Mouse (Mus musculus): ENCODE results near the gene Arrdc1. TPM values are rescaled to one million over a fixed set of nuclear protein-coding genes. Genes with fewer than 3 reads are reported as not detected.
A peak's percentile ranks its signal among the peaks of the same experiment; 100 is the strongest.
"Not testable (repeated sequence)": the region's sequence is repeated elsewhere in the genome, so short reads cannot be mapped to it uniquely, and the experiment has no call there.

The Arrdc1 gene
- polyA plus RNA-seq (2012; rRNA removed) = 53.1 and 82.3 TPM in 2 replicates

DNA sequence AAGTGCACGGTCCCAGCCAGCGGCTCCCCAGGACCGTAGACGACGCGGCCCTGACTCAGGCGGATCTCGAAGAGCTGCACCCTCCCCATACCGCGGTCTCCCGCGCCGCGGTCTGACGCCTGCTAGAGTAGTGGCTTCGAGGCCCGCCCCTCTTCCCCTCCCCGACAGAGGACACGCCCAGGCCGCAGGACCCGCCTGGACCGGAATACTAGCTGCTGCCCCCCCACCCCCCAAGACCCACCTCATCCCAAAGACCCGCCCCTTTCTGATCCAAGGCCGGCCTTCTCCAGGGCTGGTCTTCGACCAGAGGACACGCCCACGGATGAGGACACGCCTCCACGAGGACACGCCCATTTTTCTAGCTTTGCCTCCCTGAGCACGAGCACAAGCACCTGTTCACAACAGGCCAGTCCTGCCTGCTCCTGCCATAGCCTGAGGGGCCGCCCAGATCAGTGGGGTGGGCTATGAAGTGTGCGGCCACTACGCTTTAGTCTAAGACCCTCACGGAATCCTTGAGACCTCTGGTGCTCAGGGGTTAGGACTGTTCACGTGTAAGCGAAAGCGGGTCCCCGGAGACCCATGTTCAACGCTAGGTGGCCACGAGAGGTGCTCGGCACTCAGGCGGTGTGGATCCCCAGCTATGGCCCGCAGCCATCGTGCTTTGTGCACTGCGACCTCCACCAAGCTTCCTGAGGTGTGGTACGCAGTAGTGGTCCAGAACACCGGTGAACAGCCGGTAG is at the start of gene Arrdc1:
TSS of gene Arrdc1 (minus strand) at position 196 of the 740 bp plus-strand sequence.
- DNase-seq (ENCODE audit: low read depth) = peak; percentile 96
- TF ChIP-seq POLR2A (IDR thresholded peaks at IDR 0.05; ENCODE audit: borderline replicate concordance, extremely low read depth, insufficient read depth, insufficient read length, poor library complexity, severe bottlenecking) (peak; percentile 47; the same call in 1 of the 2 replicates), CTCF (IDR thresholded peaks at IDR 0.05; ENCODE audit: borderline replicate concordance, extremely low read depth, insufficient read depth, insufficient read length) (peak; percentile 43; the same call in 1 of the 2 replicates)

DNA sequence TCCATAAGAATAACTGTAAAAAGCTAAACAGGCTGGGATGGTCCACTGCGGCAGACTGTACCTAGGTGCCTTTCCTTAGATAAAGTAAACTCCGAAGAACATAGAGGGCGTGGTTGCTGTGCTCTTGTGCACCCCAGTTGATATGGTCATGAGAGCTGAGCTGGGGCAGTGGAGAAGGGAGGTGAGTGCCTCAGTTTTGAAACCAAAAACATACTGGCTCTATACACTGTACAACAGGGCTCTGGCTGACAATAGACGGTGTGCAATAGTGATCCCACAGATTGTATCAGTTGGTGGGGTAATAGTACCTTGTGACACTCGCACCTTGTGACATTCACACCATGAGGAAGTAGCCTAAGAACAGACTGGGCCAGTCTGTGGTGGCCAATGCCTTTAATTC is 41.9 kb upstream of the Arrdc1 start:
- TF ChIP-seq POLR2A (IDR thresholded peaks at IDR 0.05; ENCODE audit: borderline replicate concordance, extremely low read depth, insufficient read depth, insufficient read length, poor library complexity, severe bottlenecking) (no peak), CTCF (IDR thresholded peaks at IDR 0.05; ENCODE audit: borderline replicate concordance, extremely low read depth, insufficient read depth, insufficient read length) (no peak)
- DNase-seq (ENCODE audit: low read depth) = no peak

DNA sequence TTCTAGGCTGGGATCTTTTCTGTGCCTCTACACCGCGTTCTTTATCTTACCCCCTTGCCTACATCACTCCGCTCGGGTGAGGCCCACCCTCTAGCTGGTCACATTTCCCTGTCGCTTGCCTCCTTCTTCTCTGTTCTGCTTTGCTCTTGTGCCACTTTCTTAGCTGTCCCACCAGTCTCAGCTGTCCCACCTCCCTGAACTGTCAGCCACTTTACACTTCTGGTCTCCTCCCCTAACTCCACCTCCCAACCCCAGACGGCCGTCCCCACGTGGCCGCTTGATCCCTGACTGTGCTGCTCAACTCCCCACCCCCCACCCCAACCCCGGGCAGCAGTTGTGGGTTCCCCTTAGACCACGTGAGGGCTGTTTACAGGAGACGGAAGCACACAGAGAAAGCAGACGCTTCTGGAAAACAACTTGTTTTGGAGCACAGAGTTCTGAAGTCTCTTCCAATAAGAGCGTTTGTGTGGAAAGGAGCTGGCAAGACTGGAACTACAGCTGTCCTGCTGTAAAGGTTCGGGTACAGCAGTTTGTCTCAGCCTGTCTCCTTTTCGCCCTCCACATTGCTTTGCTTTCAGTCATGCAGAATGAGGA is 40.7 kb upstream of the Arrdc1 start, which contains the start of gene Pnpla7:
TSS of gene Pnpla7 (plus strand) at position 330 of the 594 bp plus-strand sequence.
- TF ChIP-seq CTCF (IDR thresholded peaks at IDR 0.05; ENCODE audit: borderline replicate concordance, extremely low read depth, insufficient read depth, insufficient read length) = no peak
- TF ChIP-seq POLR2A (IDR thresholded peaks at IDR 0.05; ENCODE audit: borderline replicate concordance, extremely low read depth, insufficient read depth, insufficient read length, poor library complexity, severe bottlenecking) = no peak
- peak; percentile 82 for DNase-seq (ENCODE audit: low read depth)

DNA sequence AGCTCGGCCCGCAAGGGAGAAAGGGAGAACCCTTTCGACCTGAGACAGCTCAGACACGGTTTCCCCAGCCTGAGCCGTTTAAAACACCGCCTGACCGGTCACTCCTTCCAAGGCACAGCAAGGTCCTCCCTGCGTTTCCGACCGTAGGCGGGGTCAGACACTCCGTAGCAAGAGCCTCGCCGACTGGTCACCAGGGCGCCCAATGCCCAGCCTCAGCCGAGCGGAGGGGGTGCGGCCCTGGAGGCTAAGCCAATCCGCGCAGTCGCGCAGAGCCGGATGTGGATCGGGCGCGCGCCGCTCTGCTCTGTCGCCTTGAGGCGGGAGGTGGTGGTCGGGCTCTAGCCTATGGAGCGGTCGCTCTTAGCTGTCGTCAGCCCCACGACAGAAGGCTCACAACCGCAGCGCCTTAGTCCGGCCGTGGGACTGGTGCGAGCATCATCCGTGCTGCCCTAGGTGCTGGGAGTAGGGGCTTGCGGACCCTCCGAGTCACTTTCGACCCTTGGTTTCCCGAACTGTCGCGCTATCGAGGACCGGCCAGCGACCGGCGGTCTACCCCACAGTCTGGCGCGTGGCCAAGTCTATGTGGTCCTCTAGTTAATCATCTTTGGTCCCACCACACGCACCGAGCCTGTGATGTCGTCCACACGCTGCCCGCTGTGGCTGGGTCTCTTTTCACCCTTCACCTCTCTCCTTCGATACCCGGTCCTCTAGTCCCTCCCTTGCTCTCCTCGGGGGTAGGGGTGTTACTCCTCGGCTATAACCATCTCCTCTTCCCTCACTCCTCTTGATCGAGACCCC is 40.1 kb upstream of the Arrdc1 start, which contains the start of gene Mrpl41:
TSS of gene Mrpl41 (minus strand) at position 193 of the 798 bp plus-strand sequence.
- DNase-seq (ENCODE audit: low read depth) = peak; percentile 99
- TF ChIP-seq CTCF (IDR thresholded peaks at IDR 0.05; ENCODE audit: borderline replicate concordance, extremely low read depth, insufficient read depth, insufficient read length) (no peak), POLR2A (IDR thresholded peaks at IDR 0.05; ENCODE audit: borderline replicate concordance, extremely low read depth, insufficient read depth, insufficient read length, poor library complexity, severe bottlenecking) (peak; percentile 84; the same call in 1 of the 2 replicates)

DNA sequence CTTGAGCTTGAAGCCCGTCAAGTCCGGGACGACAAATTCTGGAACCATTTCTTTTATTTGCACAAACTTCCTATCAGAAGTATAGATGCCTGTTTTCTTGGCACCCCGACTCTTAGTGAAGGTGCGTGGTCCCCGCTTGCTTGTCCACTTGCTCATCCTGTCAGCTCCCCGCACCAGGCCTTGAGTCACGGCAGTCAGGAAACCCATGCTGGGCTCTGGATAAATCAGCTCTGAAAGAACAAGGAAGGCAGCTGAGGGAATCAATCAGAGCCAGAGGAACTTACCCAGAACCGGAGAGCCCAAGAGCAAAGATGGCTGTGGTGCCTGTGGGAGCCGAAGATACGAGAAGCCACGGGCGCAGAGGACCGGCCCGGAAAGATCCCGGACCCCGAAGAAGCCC is 39.4 kb upstream of the Arrdc1 start:
- not testable (repeated sequence) for DNase-seq (ENCODE audit: low read depth)

DNA sequence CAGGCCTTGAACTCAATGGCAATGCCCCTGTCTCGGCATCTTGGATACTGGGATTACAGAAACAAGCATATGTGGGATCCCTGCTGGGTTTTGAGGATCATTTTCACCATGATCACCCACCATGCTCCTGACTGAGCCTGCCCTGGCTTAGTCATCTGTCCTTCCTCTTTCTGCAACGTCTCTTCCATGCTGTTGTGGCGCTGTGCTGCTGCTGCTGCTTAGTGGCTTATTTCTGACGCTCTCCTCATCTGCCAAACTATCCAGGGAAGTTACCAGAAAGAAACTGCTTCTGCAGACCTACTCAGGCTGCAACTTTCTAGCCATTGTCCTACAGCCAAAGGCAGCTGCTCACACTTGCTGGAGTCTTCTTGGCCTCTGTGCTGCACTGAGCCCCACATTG is 35.3 kb upstream of the Arrdc1 start:
- DNase-seq (ENCODE audit: low read depth) = no peak
- no peak for TF ChIP-seq CTCF (IDR thresholded peaks at IDR 0.05; ENCODE audit: borderline replicate concordance, extremely low read depth, insufficient read depth, insufficient read length)
- TF ChIP-seq POLR2A (IDR thresholded peaks at IDR 0.05; ENCODE audit: borderline replicate concordance, extremely low read depth, insufficient read depth, insufficient read length, poor library complexity, severe bottlenecking) = no peak

DNA sequence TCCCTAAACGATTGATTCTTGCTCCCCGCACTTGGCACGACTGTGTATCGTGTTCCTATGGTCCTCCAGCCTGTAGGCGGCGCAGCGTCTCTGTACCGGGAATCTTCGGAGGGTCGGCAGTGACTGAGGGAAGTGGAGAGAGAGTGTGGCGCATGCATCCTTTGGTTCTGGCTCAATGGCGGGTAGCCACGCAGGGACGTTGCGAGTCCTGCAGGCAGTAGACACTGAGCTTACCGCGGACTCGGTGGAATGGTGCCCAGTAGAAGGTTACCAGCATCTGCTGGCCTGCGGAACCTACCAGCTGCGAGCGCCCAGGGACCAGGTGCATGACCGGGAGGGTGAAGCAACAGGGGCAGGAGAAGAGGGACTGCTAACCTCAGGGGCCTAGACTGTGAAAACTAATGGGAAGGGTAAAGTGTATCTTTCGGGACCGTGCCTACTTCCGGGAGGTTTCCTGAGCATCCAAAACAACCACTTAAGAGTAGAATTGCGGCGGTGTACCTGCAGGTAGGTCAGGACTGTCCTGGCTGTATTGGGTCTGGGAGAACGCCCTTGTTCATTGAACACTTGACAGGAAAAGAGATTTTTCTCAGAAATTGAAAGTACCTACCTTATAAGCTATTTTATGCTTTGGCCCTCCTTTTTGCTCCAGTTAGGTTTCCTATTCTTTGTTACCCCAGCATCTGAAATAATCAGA is 27.4 kb upstream of the Arrdc1 start, which contains the start of gene Dph7:
TSS of gene Dph7 (plus strand) at position 97 of the 697 bp plus-strand sequence.
- TF ChIP-seq CTCF (IDR thresholded peaks at IDR 0.05; ENCODE audit: borderline replicate concordance, extremely low read depth, insufficient read depth, insufficient read length) (peak; percentile 95), POLR2A (IDR thresholded peaks at IDR 0.05; ENCODE audit: borderline replicate concordance, extremely low read depth, insufficient read depth, insufficient read length, poor library complexity, severe bottlenecking) (peak; percentile 42; the same call in 1 of the 2 replicates)
- peak; percentile 94 for DNase-seq (ENCODE audit: low read depth)

DNA sequence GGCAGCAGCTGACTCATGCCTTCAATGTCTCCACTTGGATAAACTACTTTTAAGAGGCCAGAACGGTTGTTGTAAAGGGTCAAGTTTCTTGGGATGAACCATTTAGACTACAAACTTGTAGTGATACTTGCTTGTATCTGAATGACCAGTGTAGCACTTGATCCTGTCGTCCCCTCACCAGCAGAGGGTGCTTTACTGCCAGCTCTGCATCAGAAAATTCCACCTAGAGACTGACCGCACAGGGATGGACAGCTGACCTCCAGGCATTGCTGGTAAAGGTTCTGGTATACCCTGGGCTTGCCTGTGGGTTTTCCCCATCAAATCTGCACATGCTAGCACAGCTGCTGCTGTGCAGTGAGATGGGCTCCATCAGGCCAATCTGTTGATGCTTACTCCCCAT is 25.9 kb upstream of the Arrdc1 start:
- no peak for TF ChIP-seq POLR2A (IDR thresholded peaks at IDR 0.05; ENCODE audit: borderline replicate concordance, extremely low read depth, insufficient read depth, insufficient read length, poor library complexity, severe bottlenecking)
- TF ChIP-seq CTCF (IDR thresholded peaks at IDR 0.05; ENCODE audit: borderline replicate concordance, extremely low read depth, insufficient read depth, insufficient read length) = peak; percentile 49; the same call in 1 of the 2 replicates
- DNase-seq (ENCODE audit: low read depth) = peak; percentile 49

DNA sequence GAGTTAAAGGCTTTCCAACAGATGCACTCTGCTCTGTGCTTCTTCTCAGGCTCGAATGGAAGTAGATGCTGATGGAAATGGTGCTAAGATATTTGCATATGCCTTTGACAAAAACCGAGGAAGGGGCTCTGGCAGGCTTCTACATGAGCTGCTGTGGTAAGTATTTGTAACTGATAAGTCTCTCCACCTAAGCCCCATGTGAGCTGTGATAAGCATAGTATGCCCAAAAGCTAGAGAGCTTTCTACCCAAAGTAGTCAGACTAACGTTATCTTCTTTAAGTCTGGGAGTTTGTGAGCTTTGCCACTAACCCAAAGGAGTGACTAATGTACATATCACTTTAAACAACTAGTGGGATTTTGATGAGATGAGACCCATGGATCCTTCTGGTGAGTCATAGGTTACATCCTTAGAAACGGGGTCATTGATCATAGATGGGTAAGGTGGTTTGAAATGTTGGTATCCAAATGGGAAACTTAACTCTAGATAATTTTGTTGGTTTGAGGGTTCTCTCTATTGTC is 17.5 kb upstream of the Arrdc1 start:
- TF ChIP-seq CTCF (IDR thresholded peaks at IDR 0.05; ENCODE audit: borderline replicate concordance, extremely low read depth, insufficient read depth, insufficient read length) = no peak
- no peak for TF ChIP-seq POLR2A (IDR thresholded peaks at IDR 0.05; ENCODE audit: borderline replicate concordance, extremely low read depth, insufficient read depth, insufficient read length, poor library complexity, severe bottlenecking)
- DNase-seq (ENCODE audit: low read depth) = no peak

DNA sequence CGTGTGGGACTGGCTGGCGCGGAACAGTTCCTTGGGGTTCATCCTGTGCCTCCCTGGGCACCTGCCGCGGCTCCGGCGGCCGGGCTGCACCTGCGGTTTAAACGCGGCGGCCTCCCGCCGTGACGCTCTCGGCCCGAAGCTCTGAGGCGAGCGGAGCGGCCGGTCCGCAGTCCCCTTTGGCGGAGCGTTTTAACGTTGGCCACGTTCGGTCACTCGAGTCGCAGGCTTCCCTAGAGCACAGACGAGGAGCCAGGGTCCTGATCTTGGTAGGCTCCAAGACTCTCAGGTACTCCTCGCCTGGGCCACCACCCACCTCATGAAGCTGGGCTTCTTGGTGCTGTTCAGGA is 15.1 kb upstream of the Arrdc1 start:
- peak; percentile 18 for DNase-seq (ENCODE audit: low read depth)
- no peak for TF ChIP-seq POLR2A (IDR thresholded peaks at IDR 0.05; ENCODE audit: borderline replicate concordance, extremely low read depth, insufficient read depth, insufficient read length, poor library complexity, severe bottlenecking)
- TF ChIP-seq CTCF (IDR thresholded peaks at IDR 0.05; ENCODE audit: borderline replicate concordance, extremely low read depth, insufficient read depth, insufficient read length) = no peak

Measured in brain, embryonic 14.5 days (tissue).